Mouse (Mus musculus): ENCODE measurements at regions not wholly inside any gene's neighbourhood (a gene's known extent, or its start where the extent isn't known, plus 50 kb on each side); places are given as distances from the start of the nearest gene placed in this dataset.

- TF ChIP-seq POLR2A (IDR thresholded peaks at IDR 0.05; ENCODE audit: low read depth, low read length), result no peak
- no peak for TF ChIP-seq CTCF (conservative IDR thresholded peaks at IDR 0.05; ENCODE audit: insufficient read depth, insufficient read length, low read depth, low read length)
Measured at GRCm38 (mm10) chr2:162837776-162838175, 93.6 kb upstream of the Srsf6 start.

Measured in kidney, adult 2 months (tissue).